Mouse (Mus musculus) right cerebral cortex, postnatal 14 days (tissue): ENCODE measurements around the gene Ifnlr1.
"Not testable (repeated sequence)": the region's sequence is repeated elsewhere in the genome, so short reads cannot be mapped to it uniquely, and the experiment has no call there.

ENCODE experiments used
- DNase-seq: peaks from one replicate; pipeline ENCODE4 v3.0.0; 2022

Gene Ifnlr1

DNA sequence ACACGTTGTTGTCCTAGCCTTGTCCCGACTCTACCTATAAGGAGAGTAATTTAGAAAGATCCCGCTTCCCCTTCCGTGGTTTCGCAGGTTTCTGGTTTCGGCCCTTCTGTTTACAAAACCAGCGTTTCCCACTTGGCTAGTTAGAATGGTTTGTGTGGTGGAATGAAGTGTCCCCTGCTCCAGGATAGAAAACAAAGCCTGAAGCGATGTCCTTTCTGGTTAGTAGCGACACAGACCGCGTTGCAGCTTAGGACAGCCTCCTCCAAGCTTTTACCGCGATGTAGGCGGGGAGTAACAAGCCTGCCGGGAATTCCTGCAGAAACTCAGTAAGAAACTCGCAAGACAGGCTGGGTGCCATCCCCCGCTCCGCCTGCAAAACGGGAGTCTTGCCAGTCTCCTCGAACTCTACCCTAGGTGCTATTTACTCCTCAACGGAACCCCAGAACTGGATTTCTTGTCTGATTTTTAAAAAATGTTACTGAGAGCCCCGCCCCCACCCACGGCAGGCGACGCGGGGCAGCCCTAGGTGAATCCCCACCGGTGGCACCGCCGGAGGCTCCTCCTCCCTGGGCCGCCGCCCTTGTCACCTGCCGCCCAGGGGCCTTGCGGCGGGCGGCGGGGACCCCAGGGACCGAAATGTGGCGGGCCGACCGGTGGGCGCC is at the start of gene Ifnlr1:
Gene Ifnlr1 (plus strand): TSS at position 382 of the 662 bp plus-strand sequence.
- peak; percentile 46 for DNase-seq

DNA sequence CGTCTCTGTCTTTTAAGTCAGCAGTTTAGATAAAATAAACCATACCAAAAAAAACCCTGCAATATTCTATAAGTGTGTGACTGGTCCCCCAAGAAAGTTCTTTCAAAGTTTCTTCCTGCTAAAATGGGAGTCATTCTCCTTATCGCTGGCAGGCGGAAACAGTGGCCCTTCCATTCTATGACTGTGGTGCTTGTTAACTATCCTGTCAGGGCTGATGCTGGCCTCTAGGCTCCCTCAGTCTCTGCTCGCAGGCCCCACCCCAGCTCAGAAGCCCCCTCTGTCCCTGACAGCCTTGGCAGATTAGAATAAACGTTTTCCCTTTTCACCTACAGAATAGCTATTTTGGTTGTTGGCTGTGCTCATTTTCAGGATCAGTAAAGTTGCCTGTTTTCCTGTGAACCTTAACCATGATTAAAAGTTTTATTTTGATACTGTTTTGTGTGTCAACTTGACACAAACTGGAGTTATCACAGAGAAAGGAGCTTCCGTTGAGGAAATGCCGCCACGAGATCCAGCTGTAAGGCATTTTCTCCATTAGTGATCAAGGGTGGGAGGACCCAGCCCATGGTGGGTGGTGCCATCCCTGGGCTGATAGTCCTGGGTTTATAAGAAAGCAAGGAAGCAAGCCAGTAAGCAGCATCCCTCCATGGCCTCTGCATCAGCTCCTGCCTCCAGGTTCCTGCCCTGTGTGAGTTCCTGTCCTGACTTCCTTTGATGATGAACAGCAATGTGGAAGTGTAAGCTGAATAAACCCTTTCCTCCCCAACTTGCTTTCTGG is 44.6 kb upstream of the Ifnlr1 start:
- not testable (repeated sequence) for DNase-seq

DNA sequence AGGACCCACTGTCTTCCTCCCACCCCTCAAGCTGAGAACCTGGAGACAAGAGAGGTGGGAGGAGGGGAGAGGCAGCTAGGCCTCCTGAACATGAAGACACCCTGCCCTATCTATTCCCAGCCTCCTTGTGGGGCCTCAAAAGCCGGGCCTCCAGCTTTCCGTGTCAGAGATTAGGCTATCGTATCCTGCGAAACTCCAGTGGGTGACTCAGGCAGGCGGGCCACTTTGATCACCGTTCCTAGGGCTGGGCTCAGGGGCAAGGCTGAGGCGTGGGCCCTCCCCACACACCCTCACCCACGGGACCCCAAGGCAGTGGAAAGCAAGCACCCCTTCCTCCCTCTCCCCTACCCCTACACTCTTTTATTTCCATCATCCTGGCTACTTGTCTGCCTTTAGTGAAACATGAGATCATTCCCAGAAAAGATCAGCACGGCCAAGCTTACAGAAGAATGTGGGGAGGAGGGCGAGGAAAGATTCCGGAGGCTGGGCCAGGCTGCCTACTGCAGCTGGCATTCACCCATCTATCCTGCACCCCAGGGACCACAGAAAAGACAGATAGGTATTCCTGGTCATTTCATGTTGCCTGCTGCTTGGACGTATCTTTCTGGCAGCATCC is 41.0 kb upstream of the Ifnlr1 start:
- DNase-seq, result no peak

DNA sequence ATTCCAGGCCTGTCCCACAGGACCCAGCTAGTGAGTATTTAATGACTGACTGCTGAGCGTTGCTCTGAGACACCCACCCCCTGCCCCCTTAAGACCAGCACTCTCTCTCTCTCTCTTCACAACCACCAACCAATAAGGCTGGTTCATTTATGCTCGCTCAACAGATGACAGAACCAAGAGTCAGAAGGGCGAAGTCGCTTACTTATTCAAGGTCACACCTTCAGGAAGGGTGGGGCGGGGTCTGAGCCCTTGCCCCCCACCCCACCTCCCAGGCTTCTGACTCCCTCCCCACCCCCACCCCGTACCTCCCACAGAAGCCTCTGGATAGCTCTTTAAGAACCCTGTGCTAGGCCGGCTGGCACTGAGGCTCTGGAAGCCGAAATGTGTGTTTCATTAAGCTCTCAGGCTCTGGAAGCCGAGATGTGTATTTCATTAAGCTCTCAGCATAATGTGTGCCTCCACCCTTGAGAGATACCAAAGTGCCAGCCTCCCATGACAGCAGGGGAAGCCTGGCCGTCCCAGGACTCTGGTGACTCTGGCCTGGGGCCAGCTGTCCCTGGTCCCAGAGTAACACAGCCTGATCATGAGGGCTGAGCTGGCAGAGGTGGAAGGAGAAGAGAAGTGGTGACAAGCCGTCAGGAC is 33.0 kb upstream of the Ifnlr1 start:
- DNase-seq, result no peak

DNA sequence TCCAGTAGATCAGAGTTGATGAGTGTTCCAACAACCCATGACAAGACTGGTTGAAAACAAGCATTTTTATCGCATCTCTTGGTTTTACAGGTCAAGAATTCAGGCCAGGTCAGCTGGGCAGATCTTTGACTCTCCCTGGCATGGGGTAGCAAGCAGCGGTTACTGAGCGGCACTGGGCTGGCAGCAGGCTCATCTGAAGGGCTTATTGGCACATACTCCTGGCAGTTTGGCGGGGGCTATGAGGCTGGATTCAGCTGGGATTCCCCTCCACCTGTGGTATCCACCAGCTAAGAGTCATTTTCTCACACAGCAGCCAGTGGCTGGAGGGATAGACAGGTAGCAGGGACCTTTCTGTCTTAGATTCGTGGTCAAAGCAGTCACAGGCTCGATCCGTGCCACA is 32.1 kb upstream of the Ifnlr1 start:
- DNase-seq, result no peak

DNA sequence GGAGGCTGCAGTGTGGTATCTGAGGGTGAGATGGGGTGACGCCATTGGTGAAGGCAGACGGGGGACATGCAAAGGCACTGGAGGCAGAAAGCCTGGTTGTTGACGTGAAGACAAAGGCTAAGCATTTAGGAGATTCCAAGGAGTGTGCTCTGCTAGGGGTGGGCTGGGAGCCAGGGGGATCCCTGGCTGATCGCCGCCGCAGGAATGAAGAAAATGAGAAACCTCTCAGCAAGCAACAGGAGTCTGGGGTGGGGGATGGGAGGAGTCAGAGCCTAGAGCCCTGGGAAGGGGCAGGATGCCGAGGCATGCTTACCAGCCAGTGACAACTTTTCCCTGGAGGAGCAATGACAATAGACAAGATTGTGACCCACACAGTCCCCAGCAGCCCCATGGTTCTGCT is 30.6 kb upstream of the Ifnlr1 start:
- no peak for DNase-seq

DNA sequence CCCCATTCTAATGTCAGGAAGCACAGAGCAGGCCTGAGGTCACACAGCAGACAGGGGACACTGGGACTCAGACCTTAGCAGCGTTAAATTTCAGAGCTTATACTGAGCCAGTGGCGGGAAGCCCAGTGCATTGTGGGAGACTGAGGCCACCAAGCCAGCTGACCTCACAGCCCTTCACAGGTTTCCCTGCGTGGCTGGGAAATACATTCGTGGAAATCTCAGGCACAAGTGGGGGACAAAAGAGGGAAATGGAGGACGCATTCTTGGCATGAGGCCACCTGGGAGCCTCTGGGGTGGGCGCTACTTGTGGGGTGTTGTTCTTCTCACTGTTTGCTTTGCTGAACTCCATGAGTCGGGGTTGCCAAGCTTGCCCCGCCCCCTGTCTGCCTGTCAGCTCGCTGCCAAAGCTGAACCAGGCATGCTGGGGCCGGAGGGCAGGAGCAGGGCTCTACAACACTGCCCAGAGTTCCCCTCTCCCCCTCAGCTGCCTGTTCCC is 29.9 kb upstream of the Ifnlr1 start:
- no peak for DNase-seq

DNA sequence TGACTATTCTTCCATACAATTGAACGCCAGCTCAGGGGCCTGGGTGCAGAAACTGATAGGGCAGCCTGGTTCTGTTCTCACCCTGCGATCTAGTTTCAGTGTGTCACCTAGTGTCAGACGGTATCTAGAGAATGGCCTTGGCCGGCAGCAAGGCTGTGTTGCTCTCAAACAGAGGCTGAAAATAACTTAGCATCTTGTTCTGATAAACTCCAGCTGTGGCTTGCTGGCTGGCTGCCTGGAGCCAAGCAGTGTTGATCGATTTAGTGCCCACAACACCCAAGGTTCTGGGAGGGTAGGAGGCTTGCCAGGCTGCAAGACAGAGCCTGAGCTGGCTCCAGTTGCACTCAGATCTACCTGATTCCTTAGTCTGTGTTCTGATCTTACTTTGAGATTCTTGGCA is 27.6 kb upstream of the Ifnlr1 start:
- no peak for DNase-seq

DNA sequence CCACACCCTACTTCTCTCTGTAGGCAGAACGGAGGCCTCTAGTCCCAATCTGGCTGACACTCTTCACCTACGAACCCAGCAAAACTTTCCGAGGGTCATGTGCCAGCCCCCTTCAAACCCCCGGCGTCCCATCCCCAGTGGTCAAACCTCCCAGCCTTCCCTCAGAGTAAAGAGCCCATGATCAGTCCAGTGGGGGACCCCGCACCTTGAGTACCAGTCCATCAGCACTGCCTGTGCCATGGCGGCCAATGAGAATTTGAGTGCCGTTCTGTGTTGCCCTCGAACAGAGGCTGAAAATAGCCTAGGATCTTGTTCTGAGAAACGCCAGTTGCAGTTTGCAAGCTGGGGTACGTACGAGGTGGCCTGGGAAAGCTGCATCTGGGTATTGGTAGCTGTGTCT is 27.2 kb upstream of the Ifnlr1 start:
- no peak for DNase-seq

DNA sequence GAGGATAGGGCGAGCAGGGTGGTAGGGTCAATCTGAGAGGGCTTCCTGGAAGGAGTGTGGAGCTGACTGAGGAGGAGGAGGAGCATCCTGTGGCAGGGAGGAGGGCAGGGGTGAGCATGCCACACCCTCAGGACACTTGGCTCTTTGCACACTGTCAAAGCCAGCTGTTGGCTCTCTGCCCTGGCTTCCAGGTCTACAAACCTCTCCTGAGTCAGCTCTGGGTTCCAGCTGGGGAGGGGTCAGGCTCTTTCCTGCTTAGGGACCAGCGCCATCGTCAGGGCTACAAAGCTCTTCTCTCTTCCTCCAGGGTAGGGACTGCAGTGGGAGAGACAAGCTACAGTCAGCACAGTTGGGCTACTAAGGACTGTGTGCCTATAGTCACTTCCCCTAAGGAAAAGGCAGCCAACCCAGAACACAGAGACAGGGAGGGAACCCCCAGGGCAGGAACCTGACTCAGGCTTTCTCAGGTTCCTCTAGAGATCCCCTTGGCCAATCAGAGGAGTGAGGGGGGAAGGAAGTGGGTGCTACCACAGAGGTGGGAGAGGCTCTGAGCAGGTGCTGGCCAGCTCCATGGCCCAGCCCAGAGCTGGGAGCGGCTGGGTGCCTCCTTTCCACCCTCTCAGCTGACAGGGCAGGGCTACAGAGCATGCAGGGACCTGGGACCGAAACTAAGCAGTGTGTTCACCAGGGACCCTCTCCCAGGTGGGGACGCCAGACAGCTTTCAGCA is 24.8 kb upstream of the Ifnlr1 start:
- no peak for DNase-seq

DNA sequence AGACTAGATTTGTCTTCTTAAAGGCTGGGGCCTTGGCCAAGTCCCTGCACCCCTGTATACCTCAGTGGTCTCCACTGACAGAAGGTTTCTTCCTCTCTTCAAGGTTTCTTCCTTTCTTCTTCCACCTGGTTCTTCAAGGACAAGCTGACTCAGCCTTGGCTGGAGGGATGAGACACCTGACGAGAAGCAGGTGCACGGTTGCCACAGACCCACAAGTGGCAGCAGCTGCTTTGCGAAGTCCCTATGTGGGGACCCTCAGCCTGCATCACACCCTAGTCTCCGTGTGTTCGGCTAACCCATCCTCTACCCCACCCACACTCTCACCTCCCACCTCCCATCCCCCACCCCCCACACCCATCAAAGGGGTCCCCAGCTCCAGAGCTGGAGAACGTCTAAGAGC is 24.1 kb upstream of the Ifnlr1 start:
- DNase-seq, result no peak

DNA sequence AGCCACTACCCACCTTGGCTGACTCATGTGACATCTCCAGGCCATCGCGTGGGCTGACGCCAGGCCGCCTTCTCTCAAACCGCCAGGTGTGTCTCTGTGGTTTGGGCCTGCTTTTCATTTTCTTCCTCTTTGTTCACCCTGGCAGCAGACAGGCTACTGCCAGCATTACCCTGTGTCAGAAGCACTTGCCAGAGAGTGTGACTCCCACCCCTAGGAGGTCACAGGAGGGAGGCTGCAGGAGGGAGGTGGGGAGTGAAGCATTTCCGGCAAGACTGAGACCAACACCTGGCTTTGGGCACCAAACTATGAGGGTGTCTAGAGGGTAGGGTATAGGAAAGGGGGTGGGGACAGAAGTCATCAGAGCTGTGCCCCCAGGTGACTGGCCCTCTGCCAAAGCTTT is 21.4 kb upstream of the Ifnlr1 start:
- DNase-seq, result no peak

DNA sequence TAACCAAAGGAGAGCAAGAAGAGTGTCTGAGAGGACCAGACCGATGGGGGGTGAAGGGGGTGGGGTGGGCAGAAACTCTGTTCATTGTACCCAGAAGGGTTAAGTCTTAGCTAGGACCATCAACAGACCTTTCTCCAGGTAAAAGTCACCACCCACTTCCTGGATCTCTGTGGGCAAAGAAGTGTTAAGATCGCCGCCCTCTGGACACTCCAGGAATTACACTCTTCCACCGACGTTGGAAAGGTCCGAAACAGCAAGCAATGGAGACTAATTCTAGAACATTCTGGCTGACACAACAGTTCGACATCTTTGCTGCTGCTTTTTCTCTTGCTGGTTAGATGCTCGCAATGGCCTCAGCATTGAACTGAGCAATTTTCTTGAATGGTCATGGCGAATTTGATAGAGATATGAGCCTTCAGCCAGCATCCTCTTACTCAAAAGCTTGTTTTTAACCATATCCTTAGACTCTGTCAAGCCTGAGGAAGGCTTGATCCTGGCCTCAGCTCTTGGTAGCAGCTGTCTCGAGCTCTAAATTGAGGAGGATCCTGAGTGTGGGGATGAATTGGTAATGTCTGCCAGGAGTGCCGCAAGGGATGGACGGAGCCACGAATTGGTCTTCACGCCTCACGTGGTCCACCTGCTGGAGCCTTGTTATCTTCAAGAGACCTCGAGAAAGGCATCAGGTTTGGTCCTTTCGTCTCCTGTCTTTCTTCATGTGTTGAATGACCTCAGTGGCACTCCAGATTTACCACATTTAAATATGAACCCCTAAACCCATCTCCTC is 19.7 kb upstream of the Ifnlr1 start:
- peak; percentile 43 for DNase-seq

DNA sequence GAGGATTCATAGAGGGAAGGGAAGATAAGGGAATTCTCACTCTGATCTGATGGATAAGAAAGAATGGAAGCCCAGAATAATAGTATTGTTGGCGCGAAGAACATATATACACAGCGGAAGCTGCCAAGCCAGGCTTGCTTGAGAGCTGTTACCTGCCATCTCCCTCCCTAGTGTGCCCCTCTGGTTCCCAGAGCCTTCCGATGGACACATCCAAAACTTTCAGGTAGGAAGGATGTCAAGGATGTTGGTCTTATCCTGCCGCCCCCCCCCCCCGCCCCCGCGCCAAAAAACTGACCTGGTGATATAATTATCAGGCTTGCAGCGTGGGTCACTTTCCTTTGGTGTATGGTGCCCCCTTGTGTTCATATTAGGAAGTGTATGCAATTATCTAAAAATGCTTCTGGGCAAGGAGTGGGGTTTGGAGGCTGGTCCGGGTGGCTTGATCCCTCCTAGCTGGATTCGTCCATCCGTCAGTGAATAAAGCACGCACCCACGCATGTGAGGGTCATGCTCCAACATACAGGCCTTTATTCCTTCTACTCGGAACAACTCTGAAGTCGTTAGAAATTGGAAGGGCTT is 18.7 kb upstream of the Ifnlr1 start:
- no peak for DNase-seq

DNA sequence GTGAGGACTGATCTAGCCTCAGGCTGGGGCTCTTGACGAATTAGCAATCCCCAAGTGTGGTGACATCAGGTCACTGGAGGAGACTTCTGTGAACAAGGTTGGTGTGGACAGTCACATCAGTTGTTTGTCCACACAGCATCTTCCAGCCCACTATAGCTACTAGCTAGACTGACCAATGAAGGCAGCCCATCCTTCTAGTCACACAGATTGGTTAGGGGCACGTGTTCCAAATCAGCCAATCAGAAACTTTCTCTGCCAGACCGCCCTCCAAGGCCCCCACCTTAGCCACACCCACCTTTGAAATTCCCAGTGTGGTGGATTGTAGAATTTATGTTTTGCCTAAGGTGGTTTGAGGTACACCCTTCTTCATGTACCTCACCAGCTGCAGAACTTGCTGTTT is 12.6 kb upstream of the Ifnlr1 start:
- DNase-seq, result no peak

DNA sequence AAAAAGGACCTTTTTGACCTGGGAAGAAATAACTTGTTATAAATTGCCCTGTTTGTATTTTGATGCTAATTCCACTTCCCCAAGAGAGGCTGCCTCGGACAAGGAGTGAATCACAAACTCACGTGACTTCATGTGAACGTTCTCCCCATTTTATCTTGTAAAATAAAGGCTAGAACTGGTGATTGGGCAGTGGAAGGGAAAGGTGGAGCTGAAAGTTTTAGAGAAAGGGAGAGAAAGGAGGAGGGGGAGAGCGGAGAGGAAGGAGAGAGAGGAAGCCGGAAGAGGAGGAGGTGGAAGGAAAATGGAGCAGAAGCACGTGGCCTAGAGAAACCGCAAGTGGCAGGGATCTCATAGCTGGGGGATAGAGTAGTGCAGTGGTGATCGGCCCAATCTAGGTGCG is 11.1 kb upstream of the Ifnlr1 start:
- no peak for DNase-seq

DNA sequence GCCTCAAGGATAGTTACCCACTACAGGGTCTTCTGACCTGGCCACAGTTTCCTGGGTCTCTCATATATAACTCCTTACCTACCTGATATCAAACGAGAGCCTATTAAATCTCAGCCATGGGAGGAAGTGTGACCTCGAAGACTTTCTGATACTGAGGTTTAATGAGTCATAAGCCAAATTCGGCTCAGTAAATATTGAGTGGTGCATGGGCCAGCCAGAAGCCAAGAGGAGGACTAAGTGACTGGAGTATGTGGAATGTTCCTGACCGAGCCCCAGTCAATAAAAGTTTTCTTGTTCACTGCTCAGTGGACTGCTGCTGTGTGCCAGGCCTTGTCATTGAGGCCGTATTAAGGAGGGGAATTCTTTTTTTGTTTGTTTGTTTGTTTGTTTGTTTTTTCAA is 9.6 kb upstream of the Ifnlr1 start:
- DNase-seq, result no peak

DNA sequence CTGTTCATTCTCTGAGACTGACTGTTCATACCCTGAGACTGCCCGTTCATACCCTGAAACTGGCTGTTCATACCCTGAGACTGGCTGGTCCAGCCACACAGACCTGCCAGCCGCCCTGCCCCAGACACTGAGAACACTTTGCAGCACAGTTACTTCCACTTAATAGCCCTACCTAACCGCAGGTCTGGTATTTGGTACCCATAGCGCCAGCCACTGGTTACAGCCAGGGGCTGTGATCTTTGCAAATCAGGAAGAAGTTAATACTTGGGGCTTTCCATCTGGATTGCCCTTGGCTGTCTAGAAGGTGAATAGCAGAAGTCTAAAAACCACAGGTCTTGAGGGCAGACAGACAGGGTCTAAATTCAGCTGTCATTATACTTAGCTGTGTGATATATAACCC is 6.8 kb upstream of the Ifnlr1 start:
- no peak for DNase-seq

DNA sequence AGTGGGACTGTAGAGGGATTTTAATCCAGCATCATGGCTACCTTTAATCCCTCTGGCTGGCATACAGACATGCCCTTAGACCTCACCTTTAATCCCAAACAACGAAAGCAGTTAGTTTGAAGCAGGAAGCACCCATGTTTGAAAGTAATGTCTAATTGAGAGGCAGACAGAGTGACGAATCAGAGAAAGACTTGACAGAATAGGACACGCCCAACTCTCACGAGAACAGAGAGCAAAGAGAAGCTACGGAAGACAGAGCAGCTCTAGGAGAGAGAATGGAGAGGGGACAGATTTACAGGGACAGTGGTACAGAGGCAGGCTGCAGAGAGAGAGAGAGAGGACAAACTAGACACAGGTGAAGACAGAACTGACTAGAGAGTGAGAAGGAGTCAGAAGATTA is 4.3 kb upstream of the Ifnlr1 start:
- no peak for DNase-seq

DNA sequence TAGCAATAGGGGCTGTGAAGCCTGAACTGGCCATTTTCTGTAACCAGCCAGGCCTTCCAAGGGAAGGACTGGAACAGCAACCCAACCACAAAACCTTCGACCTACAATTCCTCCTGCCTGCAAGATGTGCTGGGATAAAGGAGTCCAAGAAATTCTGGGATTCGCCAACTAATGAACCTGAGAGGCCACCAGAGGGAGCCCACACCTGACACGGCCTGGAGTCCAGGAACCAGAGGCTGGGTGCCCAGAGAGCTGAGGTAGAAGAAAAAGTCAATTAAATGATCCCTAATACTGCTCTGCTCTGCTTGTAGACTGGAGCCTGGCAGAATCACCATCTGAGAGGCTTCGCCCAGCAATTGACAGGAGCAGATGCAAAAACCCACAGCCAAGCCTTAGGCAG is 2.5 kb upstream of the Ifnlr1 start:
- peak; percentile 28 for DNase-seq

DNA sequence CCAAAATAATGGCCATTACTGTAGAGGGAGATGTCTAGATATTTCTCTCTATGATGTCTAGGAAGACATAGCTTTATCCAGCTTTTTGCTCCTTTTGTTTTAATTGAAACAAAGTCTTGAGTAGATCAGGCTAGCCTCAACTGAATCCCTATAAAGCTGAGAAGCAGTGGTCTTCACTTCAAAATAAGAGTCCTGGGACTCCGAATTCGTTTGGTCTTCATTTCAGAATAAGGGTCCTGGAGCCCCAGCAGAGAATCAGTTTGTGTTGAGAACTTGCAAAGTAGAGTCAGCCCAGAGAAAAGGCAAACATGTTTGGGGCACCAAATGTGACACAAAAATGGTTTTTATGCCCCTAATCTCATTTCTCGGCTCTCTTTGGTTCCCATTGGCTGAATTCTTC is 1.4 kb upstream of the Ifnlr1 start:
- DNase-seq, result no peak

DNA sequence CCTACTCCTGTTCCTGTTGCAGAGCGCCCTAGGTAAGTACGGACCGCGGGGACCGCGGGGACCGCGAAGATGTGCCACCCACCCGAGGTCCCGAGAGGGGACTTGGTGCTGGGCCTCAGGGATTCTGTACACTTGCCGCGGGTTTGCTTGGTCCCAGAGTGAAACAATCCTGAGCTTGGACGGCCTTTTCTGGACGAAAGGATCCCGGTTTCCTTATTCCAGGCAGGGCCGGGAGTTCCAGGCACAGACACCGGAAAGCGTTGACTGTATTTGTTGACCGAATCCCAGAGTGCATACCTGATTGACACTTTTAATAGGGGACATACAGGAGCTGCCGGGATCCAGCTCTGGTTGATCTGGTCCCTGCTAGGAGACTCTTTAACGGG is 474 bp downstream of the Ifnlr1 start:
- DNase-seq, result no peak
